Mouse (Mus musculus): ENCODE results near the gene Cdc25b.

GRCm38 (mm10) chr2:131208356-131208755, 21.6 kb downstream of the Cdc25b start:
- TF ChIP-seq POLR2A (IDR thresholded peaks at IDR 0.05; ENCODE audit: low read depth, low read length) (no peak), CTCF (IDR thresholded peaks at IDR 0.05; ENCODE audit: borderline replicate concordance, insufficient read depth, low read length) (no peak)
